Mouse (Mus musculus): ENCODE results near the gene Grin1.

DNA sequence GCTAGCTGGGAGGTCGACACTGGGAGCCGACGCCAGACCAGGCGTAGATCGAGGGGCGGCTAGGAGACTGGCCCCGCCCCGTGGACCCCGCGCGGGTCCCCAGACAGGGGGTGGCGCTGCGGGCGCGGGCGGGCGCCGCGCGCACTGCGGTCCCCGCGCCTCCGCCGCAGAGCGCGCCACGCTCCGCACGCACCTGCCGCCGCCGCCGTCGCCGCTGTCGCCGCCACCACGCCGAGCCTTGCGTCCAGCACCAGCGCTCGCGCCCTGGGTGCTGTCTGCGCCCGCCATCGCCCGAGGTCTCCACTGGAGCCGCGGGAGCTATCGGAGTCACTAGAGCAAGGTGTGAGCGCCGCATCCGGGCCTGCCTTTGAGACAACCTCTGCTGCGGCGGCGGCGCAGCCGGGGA is 76.9 kb downstream of the Grin1 start, which contains the start of the genes Rnf208 and Cysrt1:
- TF ChIP-seq CTCF (IDR thresholded peaks at IDR 0.05; ENCODE audit: extremely low read depth, insufficient read depth, low read length) (no peak), POLR2A (IDR thresholded peaks at IDR 0.05; ENCODE audit: extremely low read depth, insufficient read depth, low read length) (peak; percentile 17; the same call in 1 of the 2 replicates)

Data from cortical plate, adult 2 months (tissue).